Mouse (Mus musculus) kidney, postnatal 0 days (tissue): Measurements from ENCODE around the gene Gm17654. TPM values are rescaled to one million over a fixed set of nuclear protein-coding genes. Genes with fewer than 3 reads are reported as not detected.
"Not testable (repeated sequence)": the region's sequence is repeated elsewhere in the genome, so short reads cannot be mapped to it uniquely, and the experiment has no call there.

Experiments
- ATAC-seq: fragments of 200-750 bp; cut with Nextera tagmentation; replicated peaks from 2 replicates; pipeline ENCODE4 v1.8.0; 2017; ENCODE audit warnings: low read depth, moderate number of reproducible peaks, moderate TSS enrichment, moderate library complexity; ENCODE audit not compliant: low FRiP score
- DNase-seq: peaks from one replicate; pipeline ENCODE4 v3.0.0-alpha.2; 2016; ENCODE audit warnings: low spot score
- H3K27ac ChIP-seq: fragments of 300-500 bp; sonication (generic); 2 replicates; pipeline ENCODE4 v1.5.1; 2014; ENCODE audit warnings: mild to moderate bottlenecking
- H3K27me3 ChIP-seq: fragments of 300-500 bp; sonication (generic); 2 replicates; pipeline ENCODE4 v1.6.1; 2014; ENCODE audit warnings: low read length, mixed read lengths; ENCODE audit not compliant: insufficient read depth
- H3K36me3 ChIP-seq: fragments of 300-500 bp; sonication (generic); 2 replicates; pipeline ENCODE4 v1.6.1; 2014; ENCODE audit warnings: low read length, mixed read lengths; ENCODE audit not compliant: insufficient read depth
- H3K4me1 ChIP-seq: fragments of 300-500 bp; sonication (generic); replicated peaks from 2 replicates; pipeline ENCODE4 v1.6.1; 2014; ENCODE audit warnings: antibody characterized with exemption, low read length, mixed read lengths; ENCODE audit not compliant: insufficient read depth
- H3K4me2 ChIP-seq: fragments of 300-500 bp; sonication (generic); 2 replicates; pipeline ENCODE4 v1.6.1; 2014; ENCODE audit warnings: mild to moderate bottlenecking, low read length, moderate library complexity, mixed read lengths
- H3K4me3 ChIP-seq: fragments of 300-500 bp; sonication (generic); replicated peaks from 2 replicates; pipeline ENCODE4 v1.5.1; 2014; ENCODE audit warnings: low read depth, low read length
- H3K9ac ChIP-seq: fragments of 300-500 bp; sonication (generic); 2 replicates; pipeline ENCODE4 v1.6.1; 2014; ENCODE audit warnings: low read depth, low read length
- H3K9me3 ChIP-seq: fragments of 300-500 bp; sonication (generic); replicated peaks from 2 replicates; pipeline ENCODE4 v1.6.1; 2016; ENCODE audit warnings: low read length, inconsistent platforms, mixed read lengths
- WGBS: fragments of 180-500 bp; shearing (Covaris S2); extraction: QIAGEN DNeasy Blood & Tissue Kit; methylation state at CpG from one replicate; pipeline ENCODE4 v1.1.7; 2014; 5-methylcytosine and 5-hydroxymethylcytosine counted together
- polyA plus RNA-seq: library from polyadenylated mRNA; unstranded; fragments of >200 nt; fragmentation: Nextera tagmentation; extraction: Ambion mirVana; gene quantifications from 2 replicates; pipeline ENCODE4 v1.2.1, GENCODE M21; 2015

Gm17654 gene
- polyA plus RNA-seq: not detected in 2 replicates

- not testable (repeated sequence) for H3K4me3 ChIP-seq, H3K9me3 ChIP-seq, H3K4me1 ChIP-seq, DNase-seq, H3K36me3 ChIP-seq, H3K9ac ChIP-seq, ATAC-seq, H3K27me3 ChIP-seq, H3K27ac ChIP-seq, H3K4me2 ChIP-seq
- WGBS: 83% methylated on average over 1 of the region's 2 CpGs
These were observed at the start of gene Gm17654 for GRCm38 (mm10) chr14:43579046-43579445. Gm17654 (minus strand) TSS chr14:43579146.

GRCm38 (mm10) chr14:43607913-43608312, 29.0 kb upstream of the Gm17654 start, which contains the start of gene Gm10375:
Gm10375 (minus strand) TSS chr14:43608013.
- H3K9me3 ChIP-seq, ATAC-seq, H3K4me3 ChIP-seq, H3K36me3 ChIP-seq, H3K9ac ChIP-seq, H3K27me3 ChIP-seq, H3K27ac ChIP-seq, H3K4me2 ChIP-seq, H3K4me1 ChIP-seq, DNase-seq: not testable (repeated sequence)

GRCm38 (mm10) chr14:43577969-43578368, 977 bp downstream of the Gm17654 start:
- H3K4me2 ChIP-seq, H3K4me1 ChIP-seq, H3K9me3 ChIP-seq, DNase-seq, H3K4me3 ChIP-seq, H3K9ac ChIP-seq, H3K36me3 ChIP-seq, ATAC-seq, H3K27ac ChIP-seq, H3K27me3 ChIP-seq: not testable (repeated sequence)
- WGBS: 100% methylated on average over 4 of the region's 4 CpGs

GRCm38 (mm10) chr14:43552271-43552670, 26.7 kb downstream of the Gm17654 start:
- not testable (repeated sequence) for H3K27me3 ChIP-seq, DNase-seq, H3K4me2 ChIP-seq, H3K9me3 ChIP-seq, H3K4me1 ChIP-seq, ATAC-seq, H3K36me3 ChIP-seq, H3K27ac ChIP-seq, H3K4me3 ChIP-seq, H3K9ac ChIP-seq
- WGBS: 93% methylated on average over 2 of the region's 2 CpGs

- not testable (repeated sequence) for H3K4me1 ChIP-seq, H3K4me2 ChIP-seq, H3K27ac ChIP-seq, DNase-seq, H3K4me3 ChIP-seq, H3K27me3 ChIP-seq, H3K36me3 ChIP-seq, H3K9me3 ChIP-seq, H3K9ac ChIP-seq, ATAC-seq
These were observed 32.7 kb downstream of the Gm17654 start for GRCm38 (mm10) chr14:43546281-43546680.

- 88% methylated on average over 1 of the region's 2 CpGs for WGBS
- ATAC-seq, H3K9me3 ChIP-seq, H3K4me3 ChIP-seq, H3K4me2 ChIP-seq, H3K36me3 ChIP-seq, H3K4me1 ChIP-seq, DNase-seq, H3K27me3 ChIP-seq, H3K27ac ChIP-seq, H3K9ac ChIP-seq: not testable (repeated sequence)
These were observed 35.7 kb downstream of the Gm17654 start, which contains the start of gene Gm5799 for GRCm38 (mm10) chr14:43543276-43543675. Gm5799 (plus strand) TSS chr14:43543576.

GRCm38 (mm10) chr14:43538144-43538543, 40.8 kb downstream of the Gm17654 start:
- not testable (repeated sequence) for H3K36me3 ChIP-seq, H3K27ac ChIP-seq, H3K4me2 ChIP-seq, H3K9ac ChIP-seq, H3K9me3 ChIP-seq, H3K27me3 ChIP-seq, ATAC-seq, H3K4me1 ChIP-seq, DNase-seq, H3K4me3 ChIP-seq
- 76% methylated on average over 2 of the region's 2 CpGs for WGBS

- not testable (repeated sequence) for H3K4me1 ChIP-seq, H3K4me2 ChIP-seq, H3K9me3 ChIP-seq, H3K9ac ChIP-seq, H3K27me3 ChIP-seq, H3K27ac ChIP-seq, H3K36me3 ChIP-seq, H3K4me3 ChIP-seq, DNase-seq
- ATAC-seq: peak; percentile 88
- 41% methylated on average over 5 of the region's 6 CpGs for WGBS
These were observed 46.6 kb downstream of the Gm17654 start for GRCm38 (mm10) chr14:43532387-43532786.

GRCm38 (mm10) chr14:43532011-43532383, 46.9 kb downstream of the Gm17654 start:
- H3K36me3 ChIP-seq, H3K4me1 ChIP-seq, H3K4me2 ChIP-seq, DNase-seq, H3K9ac ChIP-seq, H3K27ac ChIP-seq, H3K9me3 ChIP-seq, H3K4me3 ChIP-seq, H3K27me3 ChIP-seq: not testable (repeated sequence)
- WGBS: no CpG with 5 or more reads among the region's 6 CpGs
- peak; percentile 59 for ATAC-seq
